Mouse (Mus musculus): Measurements from ENCODE around the gene Ttc23. TPM values are rescaled to one million over a fixed set of nuclear protein-coding genes. Genes with fewer than 3 reads are reported as not detected.

Ttc23 gene
- polyA plus RNA-seq, 1 experiment from 2014 or later, result 7.5 TPM

GRCm38 (mm10) chr7:67686545-67686944 is 39.3 kb downstream of the Ttc23 start:
- Histone ChIP-seq H3K27ac (no peak overlapping the region), H3K36me3 (replicated peaks) (no peaks in the 10 kb centered on the region), H3K4me3 (no peak overlapping the region), H3K9ac (no peak overlapping the region), H3K27me3 (replicated peaks) (no peaks in the 10 kb centered on the region), H3K4me1 (no peaks in the 10 kb centered on the region), H3K9me3 (no peaks in the 10 kb centered on the region), H3K4me2 (no peak overlapping the region)
- WGBS, result 95% methylated on average over 3 of the region's 3 CpGs
- ATAC-seq (replicated peaks), result no peak

- H3K9ac ChIP-seq, result no peak overlapping the region
- H3K27me3 ChIP-seq (replicated peaks), result no peaks in the 10 kb centered on the region
- no peaks in the 10 kb centered on the region for H3K9me3 ChIP-seq
- no peaks in the 10 kb centered on the region for H3K4me1 ChIP-seq
- no peaks in the 10 kb centered on the region for H3K36me3 ChIP-seq (replicated peaks)
- 58% methylated on average over 3 of the region's 3 CpGs for WGBS
- no peak overlapping the region for H3K4me3 ChIP-seq
- no peak overlapping the region for H3K4me2 ChIP-seq
- no peak overlapping the region for H3K27ac ChIP-seq
- no peak for ATAC-seq (replicated peaks)
These were observed 41.1 kb downstream of the Ttc23 start for GRCm38 (mm10) chr7:67688281-67688680.

- Histone ChIP-seq H3K4me1 (no peaks in the 10 kb centered on the region), H3K9me3 (no peaks in the 10 kb centered on the region), H3K9ac (no peak overlapping the region), H3K36me3 (replicated peaks) (no peaks in the 10 kb centered on the region), H3K27ac (no peak overlapping the region), H3K27me3 (replicated peaks) (no peaks in the 10 kb centered on the region), H3K4me3 (no peak overlapping the region), H3K4me2 (no peak overlapping the region)
- 87% methylated on average over 7 of the region's 7 CpGs for WGBS
- no peak for ATAC-seq (replicated peaks)
These were observed 42.6 kb downstream of the Ttc23 start for GRCm38 (mm10) chr7:67689793-67690192.

GRCm38 (mm10) chr7:67691036-67691435 is 43.8 kb downstream of the Ttc23 start:
- no peak for ATAC-seq (replicated peaks)
- H3K4me2 ChIP-seq, result no peak overlapping the region
- H3K4me1 ChIP-seq, result no peaks in the 10 kb centered on the region
- H3K4me3 ChIP-seq, result no peak overlapping the region
- WGBS, result 86% methylated on average over 6 of the region's 6 CpGs
- no peaks in the 10 kb centered on the region for H3K36me3 ChIP-seq (replicated peaks)
- H3K9me3 ChIP-seq, result no peaks in the 10 kb centered on the region
- no peak overlapping the region for H3K9ac ChIP-seq
- no peaks in the 10 kb centered on the region for H3K27me3 ChIP-seq (replicated peaks)
- H3K27ac ChIP-seq, result no peak overlapping the region

GRCm38 (mm10) chr7:67692141-67692540 is 44.9 kb downstream of the Ttc23 start:
- Histone ChIP-seq H3K4me2 (no peak overlapping the region), H3K9ac (no peak overlapping the region), H3K36me3 (replicated peaks) (no peaks in the 10 kb centered on the region), H3K27ac (no peak overlapping the region), H3K4me1 (no peaks in the 10 kb centered on the region), H3K4me3 (no peak overlapping the region), H3K27me3 (replicated peaks) (no peaks in the 10 kb centered on the region), H3K9me3 (no peaks in the 10 kb centered on the region)
- WGBS, result 81% methylated on average over 3 of the region's 3 CpGs
- no peak for ATAC-seq (replicated peaks)

GRCm38 (mm10) chr7:67692791-67693538 is 45.8 kb downstream of the Ttc23 start:
- no peaks in the 10 kb centered on the region for H3K36me3 ChIP-seq (replicated peaks)
- H3K4me2 ChIP-seq, result no peak overlapping the region
- H3K9ac ChIP-seq, result no peak overlapping the region
- H3K9me3 ChIP-seq, result no peaks in the 10 kb centered on the region
- WGBS, result 91% methylated on average over 23 of the region's 23 CpGs
- no peak overlapping the region for H3K27ac ChIP-seq
- H3K4me3 ChIP-seq, result no peak overlapping the region
- H3K27me3 ChIP-seq (replicated peaks), result no peaks in the 10 kb centered on the region
- ATAC-seq (replicated peaks), result no peak
- H3K4me1 ChIP-seq, result no peaks in the 10 kb centered on the region

GRCm38 (mm10) chr7:67695906-67696305 is 48.7 kb downstream of the Ttc23 start:
- no peak overlapping the region for H3K4me2 ChIP-seq
- ATAC-seq (replicated peaks), result no peak

GRCm38 (mm10) chr7:67697892-67698630 is 50.9 kb downstream of the Ttc23 start:
- Histone ChIP-seq H3K4me3 (no peak overlapping the region), H3K4me2 (no peak overlapping the region), H3K9ac (no peak overlapping the region), H3K9me3 (no peaks in the 10 kb centered on the region), H3K27ac (no peak overlapping the region), H3K36me3 (replicated peaks) (no peaks in the 10 kb centered on the region), H3K27me3 (replicated peaks) (no peaks in the 10 kb centered on the region), H3K4me1 (peaks cover 4% of the 10 kb centered on the region; the same call in 1 of the 2 replicates)
- ATAC-seq (replicated peaks), result no peak
- 91% methylated on average over 28 of the region's 28 CpGs for WGBS

More at GRCm38 (mm10) chr7:67695906-67696305, 48.7 kb downstream of the Ttc23 start:
- Histone ChIP-seq H3K4me3 (no peak overlapping the region), H3K4me1 (no peaks in the 10 kb centered on the region), H3K27me3 (replicated peaks) (no peaks in the 10 kb centered on the region), H3K9me3 (no peaks in the 10 kb centered on the region), H3K36me3 (replicated peaks) (no peaks in the 10 kb centered on the region), H3K9ac (no peak overlapping the region), H3K27ac (no peak overlapping the region)
- WGBS, result 94% methylated on average over 7 of the region's 7 CpGs

GRCm38 (mm10) chr7:67699301-67699700 is 52.1 kb downstream of the Ttc23 start:
- Histone ChIP-seq H3K9me3 (no peaks in the 10 kb centered on the region), H3K4me1 (peaks cover 4% of the 10 kb centered on the region; the same call in 1 of the 2 replicates), H3K4me3 (no peak overlapping the region), H3K27me3 (replicated peaks) (no peaks in the 10 kb centered on the region), H3K9ac (no peak overlapping the region), H3K27ac (no peak overlapping the region), H3K4me2 (no peak overlapping the region), H3K36me3 (replicated peaks) (no peaks in the 10 kb centered on the region)
- no peak for ATAC-seq (replicated peaks)
- WGBS, result 94% methylated on average over 4 of the region's 4 CpGs

GRCm38 (mm10) chr7:67700846-67701245 is 53.6 kb downstream of the Ttc23 start:
- no peak overlapping the region for H3K27ac ChIP-seq
- no peaks in the 10 kb centered on the region for H3K36me3 ChIP-seq (replicated peaks)
- no peak overlapping the region for H3K9ac ChIP-seq
- no peak overlapping the region for H3K4me2 ChIP-seq
- 0 out of 2 replicates have a peak, but pooled peaks have one; percentile 17 for ATAC-seq (replicated peaks)
- no peaks in the 10 kb centered on the region for H3K27me3 ChIP-seq (replicated peaks)
- no peak overlapping the region for H3K4me3 ChIP-seq
- peaks cover 4% of the 10 kb centered on the region; the same call in 1 of the 2 replicates for H3K4me1 ChIP-seq
- H3K9me3 ChIP-seq, result no peaks in the 10 kb centered on the region

GRCm38 (mm10) chr7:67701252-67701914 is 54.2 kb downstream of the Ttc23 start:
- Histone ChIP-seq H3K4me3 (no peak overlapping the region), H3K4me2 (no peak overlapping the region), H3K27me3 (replicated peaks) (no peaks in the 10 kb centered on the region), H3K4me1 (peaks cover 4% of the 10 kb centered on the region; the same call in 1 of the 2 replicates), H3K36me3 (replicated peaks) (no peaks in the 10 kb centered on the region), H3K27ac (no peak overlapping the region), H3K9me3 (no peaks in the 10 kb centered on the region), H3K9ac (no peak overlapping the region)
- no peak for ATAC-seq (replicated peaks)
- 65% methylated on average over 17 of the region's 17 CpGs for WGBS

GRCm38 (mm10) chr7:67708160-67708559 is 61.0 kb downstream of the Ttc23 start:
- Histone ChIP-seq H3K4me2 (no peak overlapping the region), H3K27me3 (replicated peaks) (no peaks in the 10 kb centered on the region), H3K9ac (no peak overlapping the region), H3K27ac (no peak overlapping the region), H3K9me3 (no peaks in the 10 kb centered on the region), H3K4me1 (no peaks in the 10 kb centered on the region), H3K36me3 (replicated peaks) (no peaks in the 10 kb centered on the region), H3K4me3 (no peak overlapping the region)
- ATAC-seq (replicated peaks), result no peak
- 73% methylated on average over 6 of the region's 6 CpGs for WGBS

Data from midbrain, embryonic 15.5 days (tissue).